Mouse (Mus musculus) adrenal gland, postnatal 36 days (tissue): ENCODE measurements at regions not wholly inside any gene's neighbourhood (a gene's known extent, or its start where the extent isn't known, plus 50 kb on each side); places are given as distances from the start of the nearest gene placed in this dataset.

Source experiments
- DNase-seq, 2 experiments: peaks; one replicate each; pipeline ENCODE4 v3.0.0; 2021; ENCODE audit warnings: mixed read lengths in 1 of 2

- peak; percentile 55 to 67 for DNase-seq
Measured at GRCm38 (mm10) chr19:15047896-15048295, 450.0 kb upstream of the Tle4 start.

GRCm38 (mm10) chr19:15047306-15047868 lies 449.5 kb upstream of the Tle4 start:
- DNase-seq = peak in 1 of 2 experiments; percentile 6

- DNase-seq = peak; percentile 69 to 81
Measured at GRCm38 (mm10) chr19:15035554-15035953, 437.7 kb upstream of the Tle4 start.

GRCm38 (mm10) chr19:15033921-15034320 lies 436.1 kb upstream of the Tle4 start:
- no peak for DNase-seq

GRCm38 (mm10) chr19:15033396-15033795 lies 435.5 kb upstream of the Tle4 start:
- DNase-seq = no peak

GRCm38 (mm10) chr19:15032297-15032947 lies 434.6 kb upstream of the Tle4 start:
- DNase-seq = no peak

GRCm38 (mm10) chr19:15031483-15031882 lies 433.6 kb upstream of the Tle4 start:
- DNase-seq = no peak

- DNase-seq = no peak
Measured at GRCm38 (mm10) chr19:15003596-15003995, 405.7 kb upstream of the Tle4 start.

- no peak for DNase-seq
Measured at GRCm38 (mm10) chr19:14993344-14993743, 395.5 kb upstream of the Tle4 start.

GRCm38 (mm10) chr19:14970161-14970560 lies 372.3 kb upstream of the Tle4 start:
- no peak for DNase-seq

GRCm38 (mm10) chr19:14968283-14968682 lies 370.4 kb upstream of the Tle4 start:
- no peak for DNase-seq

GRCm38 (mm10) chr19:14957727-14958126 lies 359.9 kb upstream of the Tle4 start:
- no peak for DNase-seq

- no peak for DNase-seq
Measured at GRCm38 (mm10) chr19:14957154-14957553, 359.3 kb upstream of the Tle4 start.

GRCm38 (mm10) chr19:14956392-14956791 lies 358.5 kb upstream of the Tle4 start:
- peak in 1 of 2 experiments; percentile 7 for DNase-seq

- no peak for DNase-seq
Measured at GRCm38 (mm10) chr19:14955969-14956368, 358.1 kb upstream of the Tle4 start.

- no peak for DNase-seq
Measured at GRCm38 (mm10) chr19:14940207-14940952, 342.5 kb upstream of the Tle4 start.

- DNase-seq = no peak
Measured at GRCm38 (mm10) chr19:14922238-14922637, 324.4 kb upstream of the Tle4 start.

- DNase-seq = no peak
Measured at GRCm38 (mm10) chr19:14911056-14911850, 313.4 kb upstream of the Tle4 start.

GRCm38 (mm10) chr19:14894875-14895274 lies 297.0 kb upstream of the Tle4 start:
- no peak for DNase-seq

- DNase-seq = no peak
Measured at GRCm38 (mm10) chr19:14892390-14892758, 294.5 kb upstream of the Tle4 start.

GRCm38 (mm10) chr19:14891689-14892389 lies 294.0 kb upstream of the Tle4 start:
- DNase-seq = no peak

GRCm38 (mm10) chr19:14891090-14891428 lies 293.2 kb upstream of the Tle4 start:
- no peak for DNase-seq
